Mouse (Mus musculus) frontal cortex, postnatal 14 days (tissue): ENCODE data around the gene Eri2.

Source experiments
- DNase-seq, 2 experiments: peaks; one replicate each; pipeline ENCODE4 v3.0.0; 2022; ENCODE audit warnings: low spot score in 2 of 2

Gene Eri2

DNA sequence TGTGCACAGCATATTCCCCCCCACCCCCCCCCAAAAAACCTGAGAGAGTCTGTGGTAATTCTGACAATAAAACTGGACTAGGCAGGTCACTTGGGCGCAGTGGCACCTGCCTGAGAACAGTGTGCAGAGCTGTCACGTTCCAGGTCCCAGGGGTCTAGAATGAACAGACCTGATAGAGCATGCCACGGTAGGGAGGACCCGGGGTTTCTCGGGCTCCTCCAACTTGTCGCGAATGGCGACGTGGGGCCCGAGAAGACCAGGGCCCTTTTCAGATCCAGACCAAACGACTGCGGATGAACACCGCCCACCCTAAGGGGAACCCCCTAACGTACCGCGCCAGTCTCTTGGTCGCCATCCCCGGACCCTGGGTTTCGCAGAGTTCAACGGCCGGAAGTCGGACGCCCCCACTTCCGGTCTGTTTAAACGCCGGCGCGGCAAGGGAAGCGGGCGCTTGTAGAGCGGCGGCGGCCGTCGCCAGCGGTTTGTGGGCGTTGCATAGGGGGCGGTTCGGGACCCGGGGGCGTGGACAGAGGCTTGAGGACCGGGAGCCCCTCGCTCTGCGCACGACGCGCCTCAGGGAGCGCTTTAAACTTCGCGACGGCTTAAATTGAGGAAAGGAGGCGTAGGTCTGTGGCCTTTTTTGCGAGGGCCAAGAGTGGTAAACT is at the start of gene Eri2, which contains the start of gene Rexo5:
Eri2 (minus strand) TSS at position 473 of the 665 bp plus-strand sequence.
Rexo5 (plus strand) TSS at position 421 of the 665 bp plus-strand sequence.
- DNase-seq: peak; percentile 51 to 66

DNA sequence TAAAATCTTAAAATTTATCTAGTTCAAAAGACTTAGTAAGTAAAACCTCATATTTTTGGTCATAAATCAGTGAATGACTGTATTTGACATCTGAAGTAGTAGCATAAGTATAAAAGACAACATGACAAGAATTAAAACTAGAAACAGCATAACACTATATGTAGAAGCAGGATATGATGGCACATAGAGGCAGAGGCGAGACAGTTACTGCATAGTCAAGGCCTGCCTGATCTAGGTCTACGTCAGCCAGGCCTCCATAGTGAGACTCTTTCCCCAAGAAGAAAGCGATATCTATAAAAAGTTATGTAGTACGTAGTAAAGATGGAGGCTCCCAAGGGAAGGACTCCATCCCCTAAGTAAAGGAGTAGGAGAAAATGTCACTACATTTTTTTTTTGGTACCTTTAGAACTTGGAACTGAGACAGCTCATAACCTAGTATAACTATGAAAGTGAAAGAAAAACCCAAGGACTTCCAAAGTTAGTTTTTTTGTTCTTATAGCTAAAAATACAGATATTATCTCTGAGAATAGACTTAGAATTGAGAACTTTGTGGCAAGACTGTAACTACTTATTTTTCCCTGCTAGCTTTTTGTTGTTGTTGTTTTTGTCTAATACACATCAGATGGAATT is 48.1 kb upstream of the Eri2 start:
- DNase-seq: no peak

DNA sequence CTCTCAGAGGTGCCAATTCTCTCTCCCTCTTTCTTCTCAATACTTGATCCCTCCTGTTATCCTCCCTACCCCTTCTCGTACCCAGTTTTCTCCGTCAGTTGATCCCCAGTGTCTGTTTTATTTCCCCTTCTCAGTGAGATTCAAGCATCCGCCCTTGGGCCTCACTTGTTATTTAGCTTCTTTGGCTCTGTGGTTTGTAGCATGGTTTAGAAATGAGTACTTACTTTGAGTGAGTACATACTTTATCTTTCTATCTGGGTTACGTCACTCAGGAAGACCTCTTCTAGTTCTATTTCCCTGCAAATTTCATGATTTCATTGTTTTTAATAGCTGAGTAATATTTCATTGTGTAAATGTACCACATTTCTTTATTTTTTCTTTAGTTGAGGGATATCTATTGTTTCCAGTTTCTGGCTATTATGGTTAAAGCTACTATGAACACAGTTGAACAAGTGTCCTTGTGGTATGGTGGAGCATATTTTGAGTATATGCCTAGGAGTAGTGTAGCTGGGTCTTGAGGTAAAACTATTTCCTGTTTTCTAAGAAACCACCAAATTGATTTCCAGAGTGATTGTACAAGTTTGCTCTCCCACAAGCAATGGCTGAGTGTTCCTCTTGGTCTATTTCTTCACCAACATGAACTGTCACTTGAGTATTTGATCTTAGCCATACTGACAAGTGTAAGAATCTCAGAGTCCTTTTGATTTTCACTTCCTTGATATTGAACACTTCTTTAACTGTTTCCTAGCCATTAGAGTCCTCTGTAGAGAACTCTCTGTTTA is 42.3 kb upstream of the Eri2 start:
- no peak for DNase-seq

DNA sequence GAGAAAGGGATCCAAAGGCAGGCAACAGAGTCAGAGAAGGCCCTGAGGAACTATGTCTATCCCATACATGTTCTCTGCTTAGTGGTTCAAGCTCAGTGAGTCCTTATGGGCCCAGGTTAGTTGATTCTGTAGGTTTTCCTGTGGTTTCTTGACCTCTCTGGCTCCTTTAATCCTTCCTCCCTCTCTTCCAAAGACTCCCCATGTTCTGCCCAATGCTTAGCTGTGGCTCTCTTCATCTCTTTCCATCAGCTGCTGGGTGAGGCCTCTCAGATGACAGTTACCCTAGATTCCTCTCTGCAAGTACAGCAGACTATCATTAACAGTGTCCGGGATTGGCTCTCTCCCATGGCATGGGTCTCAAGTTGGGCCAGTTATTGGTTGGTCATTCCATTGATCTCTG is 41.5 kb upstream of the Eri2 start:
- no peak for DNase-seq

DNA sequence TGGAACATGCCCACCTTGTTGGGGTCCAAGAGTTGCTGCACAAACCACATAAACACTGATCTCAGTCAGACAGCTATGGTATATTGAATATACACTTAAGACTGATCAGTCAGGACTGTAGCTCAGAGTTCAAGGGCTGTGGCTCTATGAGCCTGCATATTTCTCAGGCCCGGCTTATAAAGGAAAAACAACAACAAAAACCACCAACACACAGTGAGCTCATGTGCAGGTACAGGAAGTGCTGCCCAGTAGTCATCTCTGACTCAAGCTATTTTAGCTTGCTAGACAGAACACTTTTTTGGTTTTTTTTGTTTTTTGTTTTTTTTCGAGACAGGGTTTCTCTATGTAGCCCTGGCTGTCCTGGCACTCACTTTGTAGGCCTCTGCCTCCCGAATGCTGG is 14.9 kb upstream of the Eri2 start:
- no peak for DNase-seq

DNA sequence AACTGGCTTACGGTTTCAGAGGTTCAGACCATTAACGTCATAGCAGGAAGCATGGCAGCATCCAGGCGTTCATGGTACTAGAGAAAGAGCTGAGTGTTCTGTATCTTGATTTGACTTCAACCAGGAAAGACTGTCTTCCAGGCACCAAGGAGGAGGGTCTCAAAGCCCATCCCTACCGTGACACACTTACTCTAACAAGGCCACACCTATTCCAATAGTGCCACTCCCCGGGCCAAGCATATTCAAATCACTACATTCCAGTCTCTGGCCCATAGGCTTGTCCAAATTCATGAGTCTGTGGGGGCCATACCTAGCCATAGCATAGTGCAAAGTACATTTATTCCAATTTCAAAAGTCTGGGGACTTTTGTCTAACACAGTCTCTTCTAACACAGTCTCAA is 13.5 kb upstream of the Eri2 start:
- no peak for DNase-seq

DNA sequence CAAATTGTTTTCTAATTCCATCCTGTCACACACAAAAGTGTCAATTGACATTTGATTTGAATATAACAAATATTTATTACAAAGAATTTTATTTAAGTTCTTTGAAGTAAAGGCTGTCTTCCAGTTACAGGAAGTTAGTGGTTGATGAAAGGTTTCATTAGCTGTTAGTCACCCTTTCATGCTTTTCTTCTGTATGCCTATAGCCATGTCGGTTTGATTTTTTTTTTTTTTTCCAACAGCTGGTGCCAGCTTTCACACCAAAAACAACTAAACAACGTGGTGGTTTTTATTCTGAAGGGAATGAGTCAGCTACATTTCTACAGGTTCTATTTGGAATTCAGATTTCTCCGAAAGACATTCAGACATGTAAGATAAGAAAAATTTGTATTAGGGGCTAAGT is 7.1 kb upstream of the Eri2 start:
- no peak for DNase-seq

DNA sequence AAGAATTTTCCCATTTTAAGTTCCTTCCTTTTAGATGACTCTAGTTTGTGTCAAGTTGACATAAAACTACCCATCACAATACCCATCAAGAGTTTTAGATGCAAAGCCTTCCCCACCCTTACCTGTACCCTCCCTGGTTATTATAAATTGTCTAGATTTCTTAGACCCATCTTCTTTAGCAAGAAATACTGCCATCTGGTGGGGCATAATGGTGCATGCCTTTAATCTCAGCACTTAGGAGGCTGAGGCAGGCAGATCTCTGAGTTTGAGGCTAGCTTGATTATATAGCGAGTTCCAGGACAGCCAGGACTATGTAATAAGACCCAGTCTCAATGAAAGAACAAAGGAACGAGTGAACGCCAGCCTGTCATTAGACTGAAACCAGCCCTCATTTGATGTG is 6.6 kb upstream of the Eri2 start:
- no peak for DNase-seq

DNA sequence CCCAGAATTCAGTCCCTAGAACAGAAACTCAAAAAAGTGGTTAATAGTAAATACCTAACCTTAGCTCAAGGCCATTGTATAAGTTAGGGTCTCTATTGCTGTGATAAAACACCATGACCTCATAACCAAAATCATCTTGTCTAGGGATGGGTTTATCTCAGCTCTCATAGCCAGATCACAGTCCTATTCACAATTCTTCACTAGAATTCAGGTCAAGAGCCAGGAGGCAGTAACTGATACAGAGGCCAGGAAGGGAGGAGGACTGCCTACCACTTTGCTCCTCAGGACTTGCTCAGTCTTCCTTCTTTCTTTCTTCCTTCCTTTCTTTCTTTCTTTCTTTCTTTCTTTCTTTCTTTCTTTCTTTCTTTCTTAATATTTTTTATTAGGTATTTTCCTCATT is 1.5 kb upstream of the Eri2 start:
- DNase-seq: no peak

DNA sequence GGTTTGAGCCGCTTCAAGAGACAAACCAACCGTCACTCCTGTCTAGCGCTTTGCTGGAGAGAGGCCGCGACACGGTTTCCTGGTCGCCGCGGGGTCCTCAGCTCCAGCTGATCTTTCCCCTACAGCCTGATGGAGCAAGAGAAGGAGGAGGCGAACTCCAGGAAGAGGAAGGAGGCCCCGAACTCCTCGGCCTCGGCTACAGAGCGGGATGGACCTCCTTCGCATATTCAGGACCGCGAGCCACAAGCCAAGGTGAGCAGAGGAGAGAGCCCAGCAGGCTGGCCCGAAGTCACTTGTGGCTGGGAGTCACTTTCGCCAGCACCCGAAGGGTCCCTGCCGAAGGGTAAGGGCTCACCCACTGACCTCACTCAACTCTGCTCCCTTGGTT is 387 bp upstream of the Eri2 start:
- DNase-seq: no peak

DNA sequence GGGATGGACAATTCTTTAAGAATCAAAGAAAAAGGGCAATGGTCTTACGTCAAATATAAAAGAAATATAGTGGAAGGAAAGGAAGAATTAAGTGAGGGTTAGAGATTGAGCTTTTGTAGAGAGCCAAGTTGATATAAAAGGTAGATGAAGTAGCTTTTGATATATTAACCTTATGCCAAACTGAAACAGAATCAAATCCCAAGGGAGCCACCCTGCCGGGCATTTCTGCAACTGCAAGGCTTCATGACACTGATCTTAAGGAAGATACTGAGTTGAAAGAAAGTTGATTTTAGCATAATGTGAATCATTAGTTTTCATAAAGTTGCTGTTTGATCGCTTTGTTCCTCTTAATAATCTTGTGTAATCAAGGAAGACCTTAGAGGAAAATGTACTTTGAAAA is 4.8 kb downstream of the Eri2 start:
- no peak for DNase-seq

DNA sequence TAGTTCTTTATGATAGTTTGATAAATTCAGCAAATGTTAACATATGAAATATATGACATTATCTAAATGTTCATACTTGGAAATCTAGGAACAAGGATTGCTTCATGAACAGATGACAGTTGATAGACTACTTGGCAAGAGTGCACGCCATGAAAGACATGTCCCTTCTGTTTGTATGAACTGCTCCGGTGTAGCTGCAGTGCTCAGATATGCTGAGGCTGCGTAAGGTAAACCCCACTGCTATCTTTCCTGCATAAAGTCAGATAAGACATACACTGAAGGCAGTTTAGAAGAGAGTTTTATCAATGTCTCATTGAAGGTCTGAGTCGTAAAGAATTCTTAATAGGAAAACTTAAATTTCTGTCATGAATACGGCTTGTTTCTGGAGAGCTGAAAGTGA is 8.9 kb downstream of the Eri2 start:
- no peak for DNase-seq

DNA sequence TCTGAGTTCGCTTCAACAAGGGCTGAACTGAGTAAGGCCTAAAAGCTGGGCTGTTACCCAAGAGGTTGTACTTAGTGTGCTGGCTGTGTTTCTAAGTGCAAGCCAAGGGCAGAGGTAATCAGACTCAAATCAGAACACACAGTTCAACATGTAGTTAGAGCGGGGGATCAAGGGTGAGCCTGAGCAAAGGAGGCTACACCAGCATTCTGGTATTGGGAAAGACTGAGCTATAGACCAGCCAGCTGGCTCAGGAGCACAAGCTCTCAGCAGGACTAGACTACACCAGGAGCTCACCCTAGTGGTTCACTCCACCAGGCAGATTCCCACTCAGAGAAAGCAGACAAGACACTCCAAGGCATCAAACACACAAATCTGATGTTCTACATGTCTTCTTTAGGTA is 10.4 kb downstream of the Eri2 start:
- no peak for DNase-seq

DNA sequence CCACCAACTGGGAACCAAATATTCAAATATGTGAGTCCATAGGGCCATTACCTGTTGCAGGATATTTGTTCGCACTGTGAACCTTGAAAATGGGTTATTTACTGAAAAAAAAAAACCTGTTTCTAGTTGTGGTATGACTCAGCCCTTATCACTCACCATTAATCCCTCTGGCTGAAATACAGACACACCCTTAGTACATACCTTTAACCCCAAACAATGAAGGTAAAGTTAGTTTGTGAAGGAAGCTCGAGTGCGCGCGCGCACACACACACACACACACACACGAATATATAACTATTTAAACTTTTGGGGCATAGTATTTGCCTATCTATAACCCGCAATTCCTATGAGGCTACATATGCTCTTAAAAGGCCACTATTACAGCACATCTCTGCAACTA is 24.0 kb downstream of the Eri2 start:
- no peak for DNase-seq

DNA sequence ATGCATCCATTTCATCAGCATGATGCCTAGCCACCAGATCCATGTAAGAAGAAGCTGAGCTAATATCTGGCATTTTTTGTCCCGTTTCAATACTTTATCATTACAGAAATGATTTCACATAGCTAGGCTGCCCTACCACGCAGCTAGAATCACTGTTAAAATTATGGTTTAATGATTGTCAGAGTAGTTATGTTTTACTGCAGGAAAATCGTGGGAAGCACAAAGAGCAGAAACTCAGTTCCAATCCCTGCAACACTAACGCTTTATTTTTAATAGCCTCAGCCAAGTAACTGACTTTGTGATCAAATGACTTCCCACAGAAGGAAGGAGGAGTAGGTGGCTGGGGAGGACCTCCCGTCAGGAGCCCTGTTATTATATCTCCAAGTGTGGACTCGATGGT is 26.9 kb downstream of the Eri2 start:
- DNase-seq: no peak

DNA sequence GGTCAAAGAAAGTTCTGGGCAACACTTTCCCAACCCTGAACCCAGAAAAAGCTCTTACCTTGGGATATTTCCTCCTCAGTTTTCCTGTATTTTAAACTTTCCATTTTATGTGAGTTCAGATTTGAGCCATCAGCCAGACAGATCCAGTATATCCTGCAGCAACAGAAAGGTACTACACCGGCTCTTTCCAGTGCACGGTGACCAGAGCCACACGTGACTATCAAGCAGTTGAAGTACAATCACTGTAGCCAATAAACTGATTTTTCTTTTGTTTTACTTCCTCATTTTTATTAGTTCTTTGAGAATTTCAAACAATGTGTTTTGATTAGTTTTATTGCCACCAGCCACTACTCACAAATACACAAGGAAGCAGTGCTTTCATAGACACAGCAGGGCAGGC is 29.5 kb downstream of the Eri2 start:
- no peak for DNase-seq

DNA sequence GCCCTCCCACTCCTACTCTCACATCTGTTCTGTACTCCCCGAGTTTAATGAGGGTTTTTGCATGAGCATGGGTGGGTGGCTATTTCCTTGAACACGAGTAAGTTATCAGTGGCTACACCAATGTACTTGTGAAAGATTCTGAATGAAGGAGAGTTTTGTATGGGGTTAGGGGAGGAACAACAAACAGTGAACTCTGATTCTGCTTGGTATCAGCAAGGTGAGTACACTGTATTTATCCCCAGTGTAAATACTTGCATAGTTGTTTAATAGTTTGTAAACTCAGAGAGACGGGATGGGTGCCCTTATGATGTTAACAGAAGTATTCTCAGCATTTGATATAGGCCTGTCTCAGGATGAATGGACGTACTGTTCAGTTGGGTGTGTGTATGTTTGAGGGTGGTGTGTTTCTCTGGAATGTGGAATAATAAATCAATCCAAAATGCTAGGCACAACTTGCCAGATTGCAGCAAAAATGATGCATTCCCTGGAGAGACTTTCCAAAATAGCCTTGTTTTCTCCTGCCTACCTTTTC is 31.6 kb downstream of the Eri2 start:
- DNase-seq: no peak

DNA sequence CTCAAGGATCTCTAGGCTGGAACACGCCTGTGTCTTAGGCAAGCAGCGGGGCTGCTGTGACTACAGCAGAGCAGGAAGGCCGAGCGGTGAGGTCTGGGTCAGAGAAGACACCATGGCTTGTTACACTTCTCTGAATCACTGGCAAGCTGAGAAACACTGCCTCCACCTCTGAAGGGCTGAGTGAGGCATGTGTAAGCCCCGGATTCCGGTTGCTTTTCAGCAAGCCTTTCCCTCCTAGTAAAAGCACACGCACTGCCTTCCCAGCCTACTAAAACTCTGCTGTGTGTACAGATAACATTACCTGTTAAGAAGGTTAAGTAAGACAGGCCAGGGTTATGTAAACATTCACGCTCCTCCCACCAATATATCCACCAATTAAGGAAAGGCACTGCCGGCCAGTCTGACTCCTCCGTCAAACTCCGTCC is 33.3 kb downstream of the Eri2 start, which contains the start of gene Acsm3:
Acsm3 (plus strand) TSS at position 397 of the 425 bp plus-strand sequence.
- DNase-seq: no peak

DNA sequence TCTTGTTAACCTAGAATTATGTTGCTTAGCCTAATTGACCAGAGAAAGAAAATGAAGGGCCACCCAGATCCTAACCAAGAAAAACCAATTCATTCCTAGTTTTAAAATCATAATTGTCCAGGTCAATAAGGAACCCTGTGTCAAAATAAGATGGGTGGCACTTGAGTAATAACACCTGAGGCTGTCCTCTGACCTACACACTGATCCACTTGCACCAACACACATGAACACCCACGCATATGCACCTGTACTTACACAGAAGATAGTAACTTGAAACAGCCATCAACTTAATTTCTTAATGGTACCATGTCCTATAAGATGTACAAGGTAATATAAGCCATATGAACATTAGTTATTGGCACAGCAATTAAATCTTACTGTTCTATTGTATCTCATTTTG is 40.2 kb downstream of the Eri2 start:
- DNase-seq: no peak

DNA sequence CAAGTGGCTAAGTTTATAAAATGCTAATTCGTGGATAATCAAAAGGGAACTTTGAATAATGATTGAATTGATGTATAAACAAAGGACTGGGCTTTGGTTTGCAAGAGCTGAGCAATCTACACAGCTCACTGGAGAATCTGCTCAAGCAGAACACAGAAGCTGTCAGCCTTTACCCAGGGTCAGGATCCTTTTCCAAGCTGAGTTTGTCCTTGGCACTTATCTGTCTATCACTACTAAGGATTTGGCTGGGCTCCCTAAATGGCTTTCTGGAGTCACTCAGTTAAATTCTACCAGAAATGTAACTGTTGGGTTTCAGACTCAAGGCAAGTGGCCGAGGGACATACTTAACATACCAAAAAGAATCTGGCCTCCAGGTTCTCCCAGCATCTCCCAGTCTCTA is 43.9 kb downstream of the Eri2 start:
- no peak for DNase-seq

DNA sequence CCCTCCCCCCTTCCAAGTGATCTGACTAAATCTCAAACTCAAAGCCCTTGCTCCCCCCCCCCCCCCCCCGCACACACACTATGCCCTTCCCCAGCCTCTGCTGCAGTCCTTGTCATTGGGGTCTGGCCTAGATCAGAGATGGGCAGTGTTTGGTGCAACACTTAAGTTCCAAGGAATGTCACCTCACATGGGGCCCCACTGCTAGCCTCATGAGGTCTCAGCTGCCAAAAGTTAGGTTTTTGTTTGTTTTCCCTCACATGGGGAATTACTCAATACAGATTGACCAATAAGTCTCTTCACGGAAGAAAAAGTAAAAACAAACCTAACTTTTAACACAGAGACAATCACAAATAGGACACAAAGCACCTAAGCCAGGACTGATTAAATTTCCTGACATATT is 45.1 kb downstream of the Eri2 start:
- no peak for DNase-seq

DNA sequence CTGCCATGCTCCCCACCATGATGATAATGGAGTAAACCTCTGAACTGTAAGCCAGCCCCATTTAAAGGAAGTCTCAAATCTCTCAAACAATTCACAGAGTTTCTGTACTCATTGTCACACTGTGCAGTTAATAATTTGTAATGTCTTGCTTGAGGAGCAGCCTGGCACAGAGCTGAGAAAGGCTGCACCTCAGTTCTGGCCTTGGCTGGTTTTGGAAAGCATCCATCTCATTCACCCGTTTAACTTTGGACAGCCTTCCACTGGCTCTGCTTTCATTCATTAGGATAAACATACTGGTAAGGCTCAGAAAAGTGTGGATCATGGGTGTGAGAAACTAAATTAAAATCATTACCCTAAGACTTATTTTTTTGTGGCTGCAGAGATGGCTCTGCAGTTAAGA is 48.0 kb downstream of the Eri2 start:
- DNase-seq: no peak

DNA sequence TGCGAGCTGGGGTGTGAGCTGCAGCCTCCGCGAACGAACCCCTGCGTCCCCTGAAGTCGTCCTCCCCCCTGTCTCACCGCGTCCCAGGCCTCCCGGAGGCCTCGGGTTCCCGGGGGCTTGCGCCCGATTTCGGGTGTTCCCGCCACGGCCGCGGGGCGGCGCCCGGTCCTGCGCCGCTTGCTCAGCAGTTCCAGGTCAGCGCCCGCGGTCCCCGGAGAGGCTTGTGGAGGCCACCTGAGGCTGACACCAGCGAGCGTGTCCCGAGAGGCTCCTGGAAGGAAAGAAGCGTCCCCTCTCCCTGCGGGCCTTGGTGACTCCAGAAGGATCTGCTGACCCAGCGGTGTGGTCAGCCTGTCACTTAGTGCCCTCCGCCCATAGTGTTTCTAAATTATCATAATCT is 49.5 kb downstream of the Eri2 start:
- no peak for DNase-seq
